Mouse (Mus musculus) MEL (cell line): ENCODE measurements around the gene Nptx1.

Source experiments
- CTCF ChIP-seq, 3 experiments: IDR thresholded peaks in 2 of 3; conservative IDR thresholded peaks in 1 of 3; 2 replicates each; pipeline ENCODE4 v1.5.1; 2011 to 2012; ENCODE audit warnings: low read length in 3 of 3, low read depth in 2 of 3, mild to moderate bottlenecking in 2 of 3, improper control_type of control experiment in 1 of 3, inconsistent platforms in 1 of 3, mixed read lengths in 1 of 3, moderate library complexity in 1 of 3; ENCODE audit not compliant: control insufficient read depth in 1 of 3, insufficient read depth in 1 of 3, poor library complexity in 1 of 3, severe bottlenecking in 1 of 3
- JUND ChIP-seq: IDR thresholded peaks from 2 replicates; pipeline ENCODE4 v1.6.1; 2011; ENCODE audit warnings: low read depth, mild to moderate bottlenecking, improper control_type of control experiment, low read length
- NELFE ChIP-seq: IDR thresholded peaks from 2 replicates; pipeline ENCODE4 v1.6.1; 2011; ENCODE audit warnings: low read depth, low read length, improper control_type of control experiment
- USF1 ChIP-seq: IDR thresholded peaks from 2 replicates; pipeline ENCODE4 v1.6.1; 2014; ENCODE audit warnings: low read depth, mild to moderate bottlenecking, inconsistent platforms, low read length, improper control_type of control experiment, moderate library complexity
- ZC3H11A ChIP-seq: IDR thresholded peaks from 2 replicates; pipeline ENCODE4 v1.6.1; 2012; ENCODE audit warnings: low read depth, mild to moderate bottlenecking, inconsistent platforms, low read length, improper control_type of control experiment

- TF ChIP-seq CTCF (IDR thresholded peaks at IDR 0.05 in 2 of 3, conservative IDR thresholded peaks at IDR 0.05 in 1 of 3; ENCODE audit: control insufficient read depth in 1 of 3, insufficient read depth in 1 of 3, low read depth in 2 of 3, low read length in 3 of 3, poor library complexity in 1 of 3, severe bottlenecking in 1 of 3) (no peak), NELFE (no peak), ZC3H11A (no peak), USF1 (no peak), JUND (no peak)
Observed at GRCm38 (mm10) chr11:119493516-119493915, 54.0 kb downstream of the Nptx1 start.
